Mouse (Mus musculus) bone marrow, adult 2 months (tissue): Measurements from ENCODE around the gene Ace3. TPM values are rescaled to one million over a fixed set of nuclear protein-coding genes. Genes with fewer than 3 reads are reported as not detected.

Source experiments
- H3K27ac ChIP-seq: fragments of 200-500 bp; 2 replicates; pipeline ENCODE4 v1.5.1; 2012; ENCODE audit warnings: low read depth, mild to moderate bottlenecking, control low read depth, inconsistent platforms, low read length; ENCODE audit not compliant: control insufficient read depth, poor library complexity, insufficient read depth
- H3K4me1 ChIP-seq: fragments of 200-500 bp; 2 replicates; pipeline ENCODE4 v1.6.1; 2011; ENCODE audit warnings: low read length; ENCODE audit not compliant: control insufficient read depth, insufficient read depth
- H3K4me3 ChIP-seq: fragments of 200-500 bp; replicated peaks from 2 replicates; pipeline ENCODE3; 2011; ENCODE audit warnings: mild to moderate bottlenecking, low read depth, low read length, control low read depth; ENCODE audit not compliant: control insufficient read depth
- CTCF ChIP-seq: fragments of 200-500 bp; IDR thresholded peaks from 2 replicates; pipeline ENCODE4 v1.5.1; 2011; ENCODE audit warnings: low read length, control low read depth; ENCODE audit not compliant: control insufficient read depth, insufficient read depth
- POLR2A ChIP-seq: fragments of 200-500 bp; IDR thresholded peaks from 2 replicates; pipeline ENCODE4 v1.6.1; 2011; ENCODE audit warnings: low read depth, mild to moderate bottlenecking, control low read depth, low read length, borderline replicate concordance; ENCODE audit not compliant: control insufficient read depth
- WGBS: fragments of 180-500 bp; shearing (Covaris S2); methylation state at CpG from one replicate; pipeline ENCODE4 v1.1.7; 2018; 5-methylcytosine and 5-hydroxymethylcytosine counted together
- polyA plus RNA-seq: library from polyadenylated mRNA; stranded (reverse); fragments of >200 nt; gene quantifications from 2 replicates; pipeline ENCODE4 v1.2.4, GENCODE M21; 2011; ENCODE audit warnings: low replicate concordance; ENCODE audit not compliant: missing spikeins, insufficient read depth, insufficient read length

Gene Ace3
- polyA plus RNA-seq, 1 experiment = not detected

GRCm38 (mm10) chr11:105974593-105974992 is 19.9 kb upstream of the Ace3 start:
- 88% methylated on average over 6 of the region's 6 CpGs for WGBS
- no peak overlapping the region for H3K4me3 ChIP-seq
- TF ChIP-seq POLR2A (no peak), CTCF (no peak)
- no peak overlapping the region for H3K27ac ChIP-seq
- H3K4me1 ChIP-seq = no peaks in the 10 kb centered on the region

- WGBS = 48% methylated on average over 3 of the region's 3 CpGs
- no peak overlapping the region for H3K4me3 ChIP-seq
- H3K4me1 ChIP-seq = no peaks in the 10 kb centered on the region
- H3K27ac ChIP-seq = no peak overlapping the region
- no peak for TF ChIP-seq CTCF
- no peak for TF ChIP-seq POLR2A
Observed at GRCm38 (mm10) chr11:105975050-105975449, 19.4 kb upstream of the Ace3 start.

DNA sequence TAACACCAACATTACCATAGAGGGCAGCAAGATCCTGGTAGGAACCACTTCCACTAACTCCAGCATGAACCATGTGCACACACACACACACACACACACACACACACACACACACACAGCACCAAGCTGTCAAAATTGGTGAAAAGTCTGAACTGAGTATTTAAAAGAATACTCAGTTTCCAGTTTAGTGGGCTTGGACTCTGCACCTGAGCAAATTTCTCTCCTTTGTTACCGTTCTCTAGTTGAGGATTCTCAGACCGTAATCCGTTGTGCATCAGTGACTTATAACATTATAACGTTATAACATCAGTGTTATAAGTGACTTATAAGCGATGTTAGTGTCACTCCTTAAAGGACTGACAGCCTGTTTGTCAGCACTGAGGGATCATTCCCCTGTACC is 18.8 kb upstream of the Ace3 start:
- no peak overlapping the region for H3K27ac ChIP-seq
- no peak for TF ChIP-seq CTCF
- no peak overlapping the region for H3K4me3 ChIP-seq
- no peaks in the 10 kb centered on the region for H3K4me1 ChIP-seq
- WGBS = 87% methylated on average over 5 of the region's 5 CpGs

DNA sequence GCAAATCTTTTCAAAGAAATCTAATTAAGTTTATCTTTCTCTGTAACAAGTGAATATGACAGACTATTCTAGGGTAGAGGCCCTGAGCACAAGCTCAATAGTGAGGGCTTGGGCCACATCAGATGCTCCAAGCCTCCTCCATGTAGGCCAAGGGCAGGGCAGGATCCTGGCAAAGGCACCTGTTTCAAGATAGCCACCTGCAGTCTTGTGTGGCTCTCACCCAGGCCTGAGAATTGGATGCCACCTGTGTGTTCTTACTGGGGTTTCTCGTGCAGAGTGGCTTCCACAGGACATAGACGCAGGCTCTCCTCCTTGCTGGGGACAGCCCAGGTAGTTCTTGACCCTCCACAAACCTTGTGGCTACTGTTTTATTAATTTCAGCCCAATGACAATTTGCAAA is 16.2 kb upstream of the Ace3 start:
- Histone ChIP-seq H3K27ac (no peak overlapping the region), H3K4me3 (no peak overlapping the region), H3K4me1 (no peaks in the 10 kb centered on the region)
- TF ChIP-seq CTCF = no peak
- no peak for TF ChIP-seq POLR2A
- WGBS = 70% methylated on average over 2 of the region's 2 CpGs

DNA sequence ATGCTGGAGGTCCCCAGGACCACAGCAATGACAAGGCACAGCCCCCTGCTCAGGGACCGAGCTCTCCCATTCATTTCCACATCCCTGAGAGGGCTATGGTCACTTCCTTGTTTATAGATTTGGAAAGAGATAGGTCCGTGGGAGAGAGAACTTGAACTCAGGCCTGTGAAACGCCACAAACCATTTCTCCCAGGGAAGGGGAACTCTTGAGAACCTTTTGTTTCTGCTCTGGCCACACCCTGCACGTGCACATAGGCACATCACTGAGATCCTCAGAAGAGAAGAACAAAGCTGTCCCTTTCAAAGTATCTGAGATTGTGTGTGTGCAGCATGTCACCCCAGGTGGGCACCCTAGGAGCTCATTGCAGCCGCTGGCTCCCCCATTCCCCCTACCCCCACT is 15.8 kb upstream of the Ace3 start:
- no peak overlapping the region for H3K4me3 ChIP-seq
- TF ChIP-seq POLR2A (no peak), CTCF (no peak)
- no peaks in the 10 kb centered on the region for H3K4me1 ChIP-seq
- 28% methylated on average over 5 of the region's 5 CpGs for WGBS
- no peak overlapping the region for H3K27ac ChIP-seq

DNA sequence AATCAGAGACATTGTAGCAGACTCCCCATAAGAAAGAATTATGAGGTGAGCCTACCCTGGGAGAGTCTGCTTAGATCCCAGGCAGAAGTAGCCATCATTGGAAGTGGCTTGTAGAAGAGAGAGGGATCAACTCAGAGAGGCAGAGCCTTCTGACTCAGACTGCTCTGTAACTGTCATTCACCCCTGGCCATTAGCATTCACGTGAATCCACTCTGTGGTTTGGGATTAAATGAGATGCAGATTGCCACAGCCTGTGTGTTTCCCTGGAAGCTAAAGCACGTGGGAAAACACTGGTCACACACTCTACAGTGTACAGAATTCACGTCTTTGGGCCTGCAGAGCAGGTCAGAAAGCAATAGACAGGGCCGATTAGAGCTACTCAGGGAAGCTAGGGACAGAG is 10.0 kb upstream of the Ace3 start:
- H3K4me1 ChIP-seq = peaks cover 1% of the 10 kb centered on the region; the same call in 1 of the 2 replicates
- TF ChIP-seq CTCF (no peak), POLR2A (no peak)
- no peak overlapping the region for H3K27ac ChIP-seq
- H3K4me3 ChIP-seq = no peak overlapping the region
- WGBS = 72% methylated on average over 4 of the region's 4 CpGs

GRCm38 (mm10) chr11:105987446-105987845 is 7.0 kb upstream of the Ace3 start:
- 64% methylated on average over 6 of the region's 6 CpGs for WGBS
- Histone ChIP-seq H3K4me3 (no peak overlapping the region), H3K4me1 (peaks cover 1% of the 10 kb centered on the region; the same call in 1 of the 2 replicates), H3K27ac (no peak overlapping the region)
- TF ChIP-seq POLR2A (no peak), CTCF (no peak)

- 75% methylated on average over 6 of the region's 6 CpGs for WGBS
Observed at GRCm38 (mm10) chr11:105989446-105989845, 5.0 kb upstream of the Ace3 start.

DNA sequence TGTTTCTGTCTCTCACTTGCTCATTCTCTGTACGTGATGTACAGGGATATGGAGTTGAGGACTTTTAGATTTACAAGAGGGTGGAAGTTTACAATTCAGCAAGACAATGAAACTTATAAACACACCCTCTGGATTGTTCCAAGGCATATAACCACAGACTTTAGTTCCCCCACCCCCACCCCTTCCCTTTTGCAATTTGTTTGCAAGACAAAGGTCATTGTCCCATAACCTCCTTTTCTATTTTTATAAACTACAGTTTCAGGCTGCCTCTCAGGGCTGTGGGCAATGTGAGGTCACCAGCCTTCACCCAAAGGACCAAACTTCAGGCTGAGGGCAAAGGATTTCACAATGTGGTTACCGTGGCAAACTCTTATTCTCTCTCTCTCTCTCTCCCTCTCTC is 4.2 kb upstream of the Ace3 start:
- H3K4me3 ChIP-seq = no peak overlapping the region
- H3K27ac ChIP-seq = peak overlapping the region; percentile 24; the same call in 1 of the 2 replicates
- peaks cover 1% of the 10 kb centered on the region; the same call in 1 of the 2 replicates for H3K4me1 ChIP-seq
- TF ChIP-seq CTCF (no peak), POLR2A (no peak)
- WGBS = 20% methylated on average over 2 of the region's 2 CpGs

More at GRCm38 (mm10) chr11:105989446-105989845, 5.0 kb upstream of the Ace3 start:
- H3K4me3 ChIP-seq = no peak overlapping the region
- peaks cover 1% of the 10 kb centered on the region; the same call in 1 of the 2 replicates for H3K4me1 ChIP-seq
- TF ChIP-seq POLR2A = no peak
- TF ChIP-seq CTCF = no peak
- no peak overlapping the region for H3K27ac ChIP-seq

DNA sequence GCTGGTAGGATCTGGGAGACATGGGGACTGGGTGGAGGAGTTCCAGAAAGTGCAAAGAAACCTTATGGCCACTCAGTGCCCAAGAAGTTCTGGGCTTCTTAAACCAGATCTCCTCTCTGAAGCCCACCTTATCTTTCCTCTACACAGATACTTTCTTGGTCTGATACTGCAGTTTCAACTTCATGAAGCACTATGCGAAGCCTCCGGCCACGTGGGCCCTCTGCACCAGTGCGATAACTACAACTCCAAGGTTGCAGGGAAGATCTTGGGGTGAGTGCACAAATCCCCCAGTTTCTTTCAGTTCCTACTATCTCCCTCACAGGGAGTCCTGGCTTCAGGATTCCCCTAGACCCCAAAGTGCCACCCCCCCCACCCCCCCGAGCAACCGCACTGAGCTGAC is 5.6 kb downstream of the Ace3 start:
- H3K27ac ChIP-seq = no peak overlapping the region
- 84% methylated on average over 6 of the region's 6 CpGs for WGBS
- no peak overlapping the region for H3K4me3 ChIP-seq
- no peak for TF ChIP-seq POLR2A
- TF ChIP-seq CTCF = no peak
- H3K4me1 ChIP-seq = no peaks in the 10 kb centered on the region
